Mouse (Mus musculus): ENCODE results near the gene Nkx1-1. TPM values are rescaled to one million over a fixed set of nuclear protein-coding genes. Genes with fewer than 3 reads are reported as not detected.

Gene Nkx1-1
- total RNA-seq, 1 experiment: 0.22 TPM

- no peak overlapping the region for H3K4me3 ChIP-seq (ENCODE audit: insufficient read depth in 1 of 2, low read depth in 1 of 2, low read length in 2 of 2, poor library complexity in 1 of 2, severe bottlenecking in 1 of 2)
Observed at GRCm38 (mm10) chr5:33443794-33444193, 10.0 kb upstream of the Nkx1-1 start.

GRCm38 (mm10) chr5:33442927-33443710 lies 9.3 kb upstream of the Nkx1-1 start:
- Histone ChIP-seq H3K9me3 (ENCODE audit: control insufficient read depth, insufficient read depth, low read depth, low read length) (0 out of 2 replicates have a peak, but pooled peaks cover 2% of the 10 kb centered on the region), H3K4me3 (ENCODE audit: insufficient read depth in 1 of 2, low read depth in 1 of 2, low read length in 2 of 2, poor library complexity in 1 of 2, severe bottlenecking in 1 of 2) (peak overlapping the region; percentile 33 to 38; a peak in 2 of 4 replicates), H3K27ac (ENCODE audit: insufficient read depth, low read depth, low read length, poor library complexity, severe bottlenecking) (no peak overlapping the region), H3K36me3 (ENCODE audit: control insufficient read depth, insufficient read depth, low read length, poor library complexity, severe bottlenecking) (no peaks in the 10 kb centered on the region), H3K9ac (ENCODE audit: insufficient read depth, low read depth, low read length, poor library complexity, severe bottlenecking) (no peak overlapping the region), H3K4me1 (ENCODE audit: control insufficient read depth in 2 of 2, insufficient read depth in 2 of 2, low read length in 2 of 2, poor library complexity in 1 of 2) (no peaks in the 10 kb centered on the region)
- in situ Hi-C loops (cut with MboI; ENCODE audit: low sequenced_read_pairs in 2 of 2, unreplicated experiment in 2 of 2): loop anchor here in 1 of 2 experiments (25.0 kb wide), 1 partner anchor 1944 kb away; the partner anchor contains the start of gene Hmx1
- TF ChIP-seq MAFK (IDR thresholded peaks at IDR 0.05; ENCODE audit: insufficient read depth, low read depth, low read length) (no peak), ZC3H11A (IDR thresholded peaks at IDR 0.05; ENCODE audit: borderline replicate concordance, low read depth, low read length) (no peak), HCFC1 (IDR thresholded peaks at IDR 0.05; ENCODE audit: borderline replicate concordance, insufficient read depth, low read length) (no peak), CHD2 (IDR thresholded peaks at IDR 0.05; ENCODE audit: low read depth, low read length) (no peak), ZNF384 (IDR thresholded peaks at IDR 0.05; ENCODE audit: low read depth, low read length) (no peak)
- no peak for DNase-seq (ENCODE audit: low read depth, low spot score)

More at GRCm38 (mm10) chr5:33443794-33444193, 10.0 kb upstream of the Nkx1-1 start:
- no peak overlapping the region for H3K27ac ChIP-seq (ENCODE audit: insufficient read depth, low read depth, low read length, poor library complexity, severe bottlenecking)
- 0 out of 2 replicates have a peak, but pooled peaks cover 2% of the 10 kb centered on the region for H3K9me3 ChIP-seq (ENCODE audit: control insufficient read depth, insufficient read depth, low read depth, low read length)
- H3K36me3 ChIP-seq (ENCODE audit: control insufficient read depth, insufficient read depth, low read length, poor library complexity, severe bottlenecking): no peaks in the 10 kb centered on the region
- in situ Hi-C loops (cut with MboI; ENCODE audit: low sequenced_read_pairs in 2 of 2, unreplicated experiment in 2 of 2): loop anchor here in 1 of 2 experiments (25.0 kb wide), 1 partner anchor 1944 kb away; the partner anchor contains the start of gene Hmx1
- no peak for DNase-seq (ENCODE audit: low read depth, low spot score)
- no peaks in the 10 kb centered on the region for H3K4me1 ChIP-seq (ENCODE audit: control insufficient read depth in 2 of 2, insufficient read depth in 2 of 2, low read length in 2 of 2, poor library complexity in 1 of 2)
- no peak overlapping the region for H3K9ac ChIP-seq (ENCODE audit: insufficient read depth, low read depth, low read length, poor library complexity, severe bottlenecking)
- TF ChIP-seq MAFK (IDR thresholded peaks at IDR 0.05; ENCODE audit: insufficient read depth, low read depth, low read length) (no peak), ZC3H11A (IDR thresholded peaks at IDR 0.05; ENCODE audit: borderline replicate concordance, low read depth, low read length) (no peak), CHD2 (IDR thresholded peaks at IDR 0.05; ENCODE audit: low read depth, low read length) (no peak), HCFC1 (IDR thresholded peaks at IDR 0.05; ENCODE audit: borderline replicate concordance, insufficient read depth, low read length) (no peak), ZNF384 (IDR thresholded peaks at IDR 0.05; ENCODE audit: low read depth, low read length) (no peak)

GRCm38 (mm10) chr5:33438214-33438613 lies 4.4 kb upstream of the Nkx1-1 start:
- in situ Hi-C loops (cut with MboI; ENCODE audit: low sequenced_read_pairs in 2 of 2, unreplicated experiment in 2 of 2): loop anchor here in 1 of 2 experiments (10.0 to 25.0 kb wide), 2 partner anchors 287 to 1949 kb away; partner anchors contain the start of genes Fgfr3 and Hmx1
- Histone ChIP-seq H3K4me3 (ENCODE audit: insufficient read depth in 1 of 2, low read depth in 1 of 2, low read length in 2 of 2, poor library complexity in 1 of 2, severe bottlenecking in 1 of 2) (no peak overlapping the region), H3K27ac (ENCODE audit: insufficient read depth, low read depth, low read length, poor library complexity, severe bottlenecking) (no peak overlapping the region), H3K4me1 (ENCODE audit: control insufficient read depth in 2 of 2, insufficient read depth in 2 of 2, low read length in 2 of 2, poor library complexity in 1 of 2) (peaks cover 0 to 5% of the 10 kb centered on the region in 2 experiments; a peak in 1 of 4 replicates), H3K9ac (ENCODE audit: insufficient read depth, low read depth, low read length, poor library complexity, severe bottlenecking) (no peak overlapping the region), H3K9me3 (ENCODE audit: control insufficient read depth, insufficient read depth, low read depth, low read length) (0 out of 2 replicates have a peak, but pooled peaks cover 2% of the 10 kb centered on the region), H3K36me3 (ENCODE audit: control insufficient read depth, insufficient read depth, low read length, poor library complexity, severe bottlenecking) (no peaks in the 10 kb centered on the region)
- no peak for TF ChIP-seq CHD2 (IDR thresholded peaks at IDR 0.05; ENCODE audit: low read depth, low read length)
- no peak for TF ChIP-seq ZNF384 (IDR thresholded peaks at IDR 0.05; ENCODE audit: low read depth, low read length)
- no peak for TF ChIP-seq ZC3H11A (IDR thresholded peaks at IDR 0.05; ENCODE audit: borderline replicate concordance, low read depth, low read length)
- 0 out of 2 replicates have a peak, but pooled peaks have one; percentile 53 for TF ChIP-seq HCFC1 (IDR thresholded peaks at IDR 0.05; ENCODE audit: borderline replicate concordance, insufficient read depth, low read length)
- TF ChIP-seq MAFK (IDR thresholded peaks at IDR 0.05; ENCODE audit: insufficient read depth, low read depth, low read length): no peak
- peak; percentile 89 for DNase-seq (ENCODE audit: low read depth, low spot score)

GRCm38 (mm10) chr5:33435941-33436340 lies 2.2 kb upstream of the Nkx1-1 start:
- H3K9me3 ChIP-seq (ENCODE audit: control insufficient read depth, insufficient read depth, low read depth, low read length): no peaks in the 10 kb centered on the region

More at GRCm38 (mm10) chr5:33435941-33436340, 2.2 kb upstream of the Nkx1-1 start:
- H3K27ac ChIP-seq (ENCODE audit: insufficient read depth, low read depth, low read length, poor library complexity, severe bottlenecking): no peak overlapping the region
- H3K36me3 ChIP-seq (ENCODE audit: control insufficient read depth, insufficient read depth, low read length, poor library complexity, severe bottlenecking): no peaks in the 10 kb centered on the region
- TF ChIP-seq HCFC1 (IDR thresholded peaks at IDR 0.05; ENCODE audit: borderline replicate concordance, insufficient read depth, low read length) (no peak), CHD2 (IDR thresholded peaks at IDR 0.05; ENCODE audit: low read depth, low read length) (no peak), ZNF384 (IDR thresholded peaks at IDR 0.05; ENCODE audit: low read depth, low read length) (no peak), ZC3H11A (IDR thresholded peaks at IDR 0.05; ENCODE audit: borderline replicate concordance, low read depth, low read length) (no peak), MAFK (IDR thresholded peaks at IDR 0.05; ENCODE audit: insufficient read depth, low read depth, low read length) (no peak)
- in situ Hi-C loops (cut with MboI; ENCODE audit: low sequenced_read_pairs in 2 of 2, unreplicated experiment in 2 of 2): loop anchor here in 1 of 2 experiments (10.0 to 25.0 kb wide), 2 partner anchors 289 to 1951 kb away; partner anchors contain the start of genes Fgfr3 and Hmx1
- peaks cover 0 to 5% of the 10 kb centered on the region in 2 experiments; a peak in 1 of 4 replicates for H3K4me1 ChIP-seq (ENCODE audit: control insufficient read depth in 2 of 2, insufficient read depth in 2 of 2, low read length in 2 of 2, poor library complexity in 1 of 2)
- DNase-seq (ENCODE audit: low read depth, low spot score): no peak
- H3K4me3 ChIP-seq (ENCODE audit: insufficient read depth in 1 of 2, low read depth in 1 of 2, low read length in 2 of 2, poor library complexity in 1 of 2, severe bottlenecking in 1 of 2): no peak overlapping the region
- no peak overlapping the region for H3K9ac ChIP-seq (ENCODE audit: insufficient read depth, low read depth, low read length, poor library complexity, severe bottlenecking)

Data from ES-E14 (cell line).